Mouse (Mus musculus) CD4-positive, CD25-positive, alpha-beta regulatory T cell (primary cell): Measurements from ENCODE around the gene Foxe3. TPM values are rescaled to one million over a fixed set of nuclear protein-coding genes. Genes with fewer than 3 reads are reported as not detected.

Source experiments
- polyA plus RNA-seq: library from polyadenylated mRNA; unstranded; fragments of 100-300 nt; shearing (Covaris generic); gene quantifications from one replicate; pipeline ENCODE4 v1.2.1, GENCODE M21; 2017

Gene Foxe3
- not detected for polyA plus RNA-seq

GRCm38 (mm10) chr4:114925917-114926312 lies at the start of gene Foxe3:
Foxe3 (minus strand) TSS chr4:114926013.

DNA sequence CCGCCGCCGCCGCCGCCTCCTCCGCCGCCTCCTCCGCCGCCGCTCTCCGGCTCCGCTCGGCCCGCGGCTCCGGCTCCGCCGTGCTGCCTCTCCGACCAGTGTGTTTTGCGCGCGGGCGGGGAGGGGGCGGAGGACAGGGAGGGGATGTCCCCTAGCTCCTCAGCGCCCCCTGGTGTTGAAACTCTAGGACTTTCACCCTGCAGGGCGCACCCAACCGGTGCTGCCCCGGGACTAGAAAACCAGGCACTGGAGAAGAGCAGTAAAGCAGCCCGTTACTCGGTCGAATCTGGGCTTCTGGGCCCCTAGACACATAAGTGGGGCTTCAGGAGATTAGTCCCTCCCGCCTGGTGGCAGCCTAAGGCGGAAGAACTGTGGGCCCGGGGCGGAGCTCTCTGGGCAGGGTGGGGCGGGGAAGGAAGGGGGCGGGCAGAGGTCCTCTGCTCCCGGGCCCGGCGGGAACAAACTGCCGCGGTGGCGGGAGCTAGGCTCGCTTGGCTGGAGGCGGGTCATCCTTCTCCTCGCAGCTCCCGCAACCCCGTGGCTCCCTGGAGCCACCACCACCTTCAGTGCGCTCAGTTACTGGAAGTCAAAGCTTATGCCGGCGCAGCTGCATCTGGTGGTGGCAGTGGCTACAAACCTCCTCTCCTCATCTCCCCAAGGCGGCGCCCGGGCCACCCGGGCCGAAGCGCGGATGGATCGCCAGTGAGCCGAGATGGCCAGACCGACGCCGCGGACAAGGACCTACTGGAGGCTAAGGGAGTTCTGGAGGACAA lies 16.8 kb downstream of the Foxe3 start, which contains the start of gene Foxd2:
Gene Foxd2 (minus strand): TSS at position 45 of the 773 bp plus-strand sequence.

Other genes with a start within 250 kb of the Foxe3 start
- gene Gm12830, start 104.3 kb downstream of the Foxe3 start, polyA plus RNA-seq: not detected
- 1.1 TPM for gene Foxd2, start 17.1 kb downstream of the Foxe3 start, polyA plus RNA-seq
- 83.8 TPM for gene Cmpk1, start 61.2 kb upstream of the Foxe3 start, polyA plus RNA-seq
- 1.1 TPM for gene Stil, start 74.1 kb upstream of the Foxe3 start, polyA plus RNA-seq
- not detected for gene Tal1, start 130.4 kb upstream of the Foxe3 start, polyA plus RNA-seq
- gene Pdzk1ip1, start 162.7 kb upstream of the Foxe3 start, polyA plus RNA-seq: 11.6 TPM
- 0.16 TPM for gene Cyp4x1, start 208.3 kb upstream of the Foxe3 start, polyA plus RNA-seq